Mouse (Mus musculus) liver, adult 2 months (tissue): ENCODE data around the gene Ablim2.

Source experiments
- CTCF ChIP-seq: fragments of 200-500 bp; IDR thresholded peaks from 2 replicates; pipeline ENCODE4 v1.5.1; 2011; ENCODE audit warnings: low read depth, low read length, control low read depth
- POLR2A ChIP-seq: fragments of 200-500 bp; IDR thresholded peaks from 2 replicates; pipeline ENCODE4 v1.6.1; 2011; ENCODE audit warnings: low read length, control low read depth; ENCODE audit not compliant: insufficient read depth; ENCODE audit errors: extremely low read depth

DNA sequence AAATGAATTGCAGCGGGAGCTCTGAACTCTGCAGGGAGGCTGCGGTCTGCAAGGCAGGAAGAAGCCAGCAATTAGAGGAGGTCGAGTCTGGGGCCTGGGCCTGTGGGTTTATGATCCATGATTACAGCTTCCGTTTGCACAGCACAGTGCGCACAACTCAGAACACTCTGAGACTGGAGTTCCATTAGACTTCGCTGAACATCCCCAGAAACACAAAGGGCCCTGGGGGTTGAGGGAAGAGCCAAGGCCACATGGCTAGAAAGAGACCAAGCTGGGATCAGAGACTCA lies 16.4 kb downstream of the Ablim2 start:
- TF ChIP-seq POLR2A = no peak
- TF ChIP-seq CTCF = no peak
